Mouse (Mus musculus) midbrain, postnatal 0 days (tissue): Measurements from ENCODE around the gene Bmp8b. TPM values are rescaled to one million over a fixed set of nuclear protein-coding genes. Genes with fewer than 3 reads are reported as not detected.
"Not testable (repeated sequence)": the region's sequence is repeated elsewhere in the genome, so short reads cannot be mapped to it uniquely, and the experiment has no call there.

ENCODE experiments used
- ATAC-seq: fragments of 200-750 bp; cut with Nextera tagmentation; 2 replicates; pipeline ENCODE4 v1.8.0; 2017; ENCODE audit warnings: moderate number of reproducible peaks, mild to moderate bottlenecking, moderate TSS enrichment, moderate library complexity; ENCODE audit not compliant: low FRiP score
- DNase-seq: peaks from one replicate; pipeline ENCODE4 v3.0.0-alpha.2; 2015; ENCODE audit warnings: low spot score
- H3K27ac ChIP-seq: fragments of 300-500 bp; sonication (generic); 2 replicates; pipeline ENCODE4 v1.5.1; 2014; ENCODE audit warnings: low read depth, mild to moderate bottlenecking, low read length, mixed read lengths
- H3K27me3 ChIP-seq: fragments of 300-500 bp; sonication (generic); 2 replicates; pipeline ENCODE4 v1.6.1; 2014; ENCODE audit warnings: low read length, control low read depth, mixed read lengths; ENCODE audit not compliant: insufficient read depth
- H3K36me3 ChIP-seq: fragments of 300-500 bp; sonication (generic); 2 replicates; pipeline ENCODE4 v1.6.1; 2014; ENCODE audit warnings: low read length, control low read depth, mixed read lengths; ENCODE audit not compliant: insufficient read depth
- H3K4me1 ChIP-seq: fragments of 300-500 bp; sonication (generic); 2 replicates; pipeline ENCODE4 v1.6.1; 2014; ENCODE audit warnings: mild to moderate bottlenecking, control low read depth, antibody characterized with exemption, low read length, mixed read lengths; ENCODE audit not compliant: insufficient read depth
- H3K4me2 ChIP-seq: fragments of 300-500 bp; sonication (generic); 2 replicates; pipeline ENCODE4 v1.6.1; 2014; ENCODE audit warnings: low read depth, mild to moderate bottlenecking, low read length, mixed read lengths; ENCODE audit not compliant: poor library complexity, severe bottlenecking
- H3K4me3 ChIP-seq: fragments of 300-500 bp; sonication (generic); 2 replicates; pipeline ENCODE4 v1.5.1; 2014; ENCODE audit warnings: low read depth, mild to moderate bottlenecking, low read length, moderate library complexity
- H3K9ac ChIP-seq: fragments of 300-500 bp; sonication (generic); replicated peaks from 2 replicates; pipeline ENCODE4 v1.6.1; 2014; ENCODE audit warnings: mild to moderate bottlenecking, low read length, moderate library complexity, mixed read lengths; ENCODE audit not compliant: poor library complexity, severe bottlenecking
- H3K9me3 ChIP-seq: fragments of 300-500 bp; sonication (generic); 2 replicates; pipeline ENCODE4 v1.6.1; 2016; ENCODE audit warnings: low read length, control low read depth
- CTCF ChIP-seq: IDR thresholded peaks from 2 replicates; pipeline ENCODE4 v1.5.1; 2016; ENCODE audit warnings: antibody characterized with exemption, mild to moderate bottlenecking
- WGBS: fragments of 180-500 bp; shearing (Covaris S2); extraction: QIAGEN DNeasy Blood & Tissue Kit; methylation state at CpG from one replicate; pipeline ENCODE4 v1.1.7; 2014; 5-methylcytosine and 5-hydroxymethylcytosine counted together
- polyA plus RNA-seq: library from polyadenylated mRNA; unstranded; fragments of >200 nt; fragmentation: Nextera tagmentation; extraction: Ambion mirVana; gene quantifications from 2 replicates; pipeline ENCODE4 v1.2.1, GENCODE M21; 2015
- total RNA-seq: library from RNA; depleted of rRNA; stranded (reverse); fragments of >200 nt; gene quantifications from 2 replicates; pipeline ENCODE4 v1.2.3, GENCODE M21; 2014; rRNA removed

The Bmp8b gene
- total and polyA plus RNA-seq, 2 experiments from 2014 or later = 0.56 to 1.5 TPM

GRCm38 (mm10) chr4:123155840-123156239, 50.9 kb downstream of the Bmp8b start:
- Histone ChIP-seq H3K4me2 (no peak overlapping the region), H3K4me1 (no peaks in the 10 kb centered on the region), H3K4me3 (no peak overlapping the region), H3K36me3 (no peaks in the 10 kb centered on the region), H3K9me3 (no peaks in the 10 kb centered on the region), H3K27me3 (no peaks in the 10 kb centered on the region), H3K9ac (no peak overlapping the region), H3K27ac (no peak overlapping the region)
- DNase-seq (no peak), ATAC-seq (no peak)
- no peak for TF ChIP-seq CTCF

DNA sequence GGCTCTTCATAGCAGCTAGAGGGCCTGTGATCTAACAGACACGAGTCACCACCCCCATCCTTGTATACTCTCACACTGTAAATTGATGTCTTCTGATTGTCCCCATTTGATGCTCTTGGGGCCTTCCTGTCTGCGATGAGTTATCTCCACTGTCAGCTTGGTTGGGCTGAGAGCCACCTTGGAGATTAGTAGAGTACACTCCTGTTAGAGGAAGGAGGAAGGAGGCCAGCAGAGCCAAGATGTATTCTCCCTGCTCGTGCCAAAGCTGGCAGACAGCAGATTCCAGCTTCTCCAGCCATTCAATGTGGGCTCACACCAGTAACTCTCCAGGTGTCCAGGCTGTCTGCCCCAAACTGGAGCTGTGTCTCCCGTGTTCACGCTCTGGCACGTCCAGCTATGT, 55.6 kb downstream of the Bmp8b start:
- no peak overlapping the region for H3K4me2 ChIP-seq
- no peak overlapping the region for H3K4me3 ChIP-seq
- H3K4me1 ChIP-seq = peaks cover 5% of the 10 kb centered on the region; the same call in 1 of the 2 replicates
- no peak overlapping the region for H3K9ac ChIP-seq
- no peak overlapping the region for H3K27ac ChIP-seq
- no peaks in the 10 kb centered on the region for H3K36me3 ChIP-seq
- no peak for TF ChIP-seq CTCF
- DNase-seq (no peak), ATAC-seq (no peak)
- WGBS = 78% methylated on average over 6 of the region's 6 CpGs
- H3K27me3 ChIP-seq = no peaks in the 10 kb centered on the region
- H3K9me3 ChIP-seq = no peaks in the 10 kb centered on the region

GRCm38 (mm10) chr4:123161251-123161650, 56.3 kb downstream of the Bmp8b start:
- WGBS = 89% methylated on average over 3 of the region's 3 CpGs
- not testable (repeated sequence) for H3K36me3 ChIP-seq, DNase-seq, ATAC-seq, H3K9ac ChIP-seq, H3K4me2 ChIP-seq, H3K27me3 ChIP-seq, H3K4me3 ChIP-seq, H3K4me1 ChIP-seq, H3K9me3 ChIP-seq, H3K27ac ChIP-seq

DNA sequence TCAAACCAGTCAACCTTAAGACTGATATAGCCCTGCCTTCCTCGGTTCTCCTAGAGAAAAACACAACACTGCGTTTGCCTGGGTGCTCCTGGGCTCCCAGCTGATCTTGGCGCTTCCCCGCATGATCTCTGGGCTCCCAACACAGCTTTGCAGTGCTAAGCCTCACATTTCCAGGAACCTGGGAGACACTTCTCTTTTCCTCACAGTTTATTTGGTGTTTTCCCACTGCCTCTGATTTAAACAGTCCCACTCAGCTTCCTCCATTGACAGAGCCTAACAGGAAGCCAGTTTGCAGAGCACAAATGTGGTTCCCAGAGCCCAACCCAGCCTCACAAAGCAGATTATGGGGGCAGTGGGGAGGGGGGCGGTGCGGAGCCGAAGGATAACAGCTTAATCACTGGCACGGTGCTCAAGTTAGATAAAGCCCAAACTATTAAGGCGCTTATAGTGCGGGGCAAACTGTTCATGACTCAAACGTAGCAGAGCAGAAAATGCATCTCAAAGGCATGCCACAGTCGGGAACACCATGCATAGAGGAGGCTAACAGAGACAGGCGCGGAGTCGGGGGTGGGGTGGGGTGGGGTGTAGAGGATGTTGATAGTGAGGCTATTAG, 57.4 kb downstream of the Bmp8b start:
- TF ChIP-seq CTCF = no peak
- Histone ChIP-seq H3K27me3 (no peaks in the 10 kb centered on the region), H3K27ac (no peak overlapping the region), H3K9ac (no peak overlapping the region), H3K4me3 (no peak overlapping the region), H3K4me1 (peaks cover 5% of the 10 kb centered on the region; the same call in 1 of the 2 replicates), H3K9me3 (no peaks in the 10 kb centered on the region), H3K36me3 (no peaks in the 10 kb centered on the region), H3K4me2 (peak overlapping the region; percentile 27)
- no peak for DNase-seq
- WGBS = 4% methylated on average over 15 of the region's 15 CpGs
- peak; percentile 56; the same call in 1 of the 2 replicates for ATAC-seq

DNA sequence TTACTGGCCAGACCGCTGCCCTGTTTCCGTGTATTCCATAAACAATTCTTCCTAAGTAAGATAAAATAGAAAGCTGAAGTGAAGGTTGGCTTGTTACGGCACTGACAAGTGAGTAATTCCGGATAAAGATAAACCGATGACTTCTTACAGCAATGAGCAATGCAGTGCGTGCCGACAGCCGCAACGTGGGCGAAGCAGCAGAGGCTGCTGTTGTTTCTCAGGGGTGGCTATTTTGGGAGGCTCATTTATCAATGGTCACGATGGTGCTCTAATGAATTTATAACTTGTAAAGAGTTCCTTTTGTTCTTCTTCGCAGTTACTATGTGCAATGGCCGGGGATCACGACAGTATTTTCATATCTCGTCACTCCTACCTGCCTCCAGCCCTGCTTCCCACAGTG, 59.2 kb downstream of the Bmp8b start:
- no peak overlapping the region for H3K4me2 ChIP-seq

DNA sequence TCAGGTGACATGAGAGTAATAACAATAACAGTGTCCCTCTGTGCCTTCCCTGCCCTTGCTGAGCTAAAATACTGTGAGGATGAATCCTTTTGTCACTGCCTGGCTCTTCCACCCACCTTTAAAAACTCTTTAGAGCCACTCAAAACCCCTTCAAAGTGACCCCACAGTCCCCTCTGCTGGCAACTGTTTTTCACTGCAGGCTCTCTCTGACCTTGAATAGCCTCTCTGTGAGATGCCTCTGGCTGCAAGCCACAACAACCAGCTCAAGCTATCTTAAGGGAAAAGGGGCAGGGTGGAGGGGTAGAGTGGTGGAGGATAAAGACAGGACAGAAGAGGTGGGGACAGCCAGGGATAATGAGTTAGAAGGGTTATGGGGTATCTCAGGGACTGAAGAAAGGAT, 66.8 kb downstream of the Bmp8b start:
- no peak for DNase-seq
- no peaks in the 10 kb centered on the region for H3K36me3 ChIP-seq
- no peak for ATAC-seq
- no peak for TF ChIP-seq CTCF
- no peak overlapping the region for H3K4me2 ChIP-seq
- H3K27ac ChIP-seq = no peak overlapping the region
- 0 out of 2 replicates have a peak, but pooled peaks cover 4% of the 10 kb centered on the region for H3K9me3 ChIP-seq
- H3K9ac ChIP-seq = no peak overlapping the region
- H3K27me3 ChIP-seq = 0 out of 2 replicates have a peak, but pooled peaks cover 10% of the 10 kb centered on the region
- no peak overlapping the region for H3K4me3 ChIP-seq
- no peaks in the 10 kb centered on the region for H3K4me1 ChIP-seq

More for the DNA sequence above, 59.2 kb downstream of the Bmp8b start:
- Histone ChIP-seq H3K4me3 (no peak overlapping the region), H3K4me1 (peaks cover 5% of the 10 kb centered on the region; the same call in 1 of the 2 replicates), H3K9ac (no peak overlapping the region), H3K27me3 (no peaks in the 10 kb centered on the region), H3K27ac (no peak overlapping the region), H3K36me3 (no peaks in the 10 kb centered on the region), H3K9me3 (0 out of 2 replicates have a peak, but pooled peaks cover 1% of the 10 kb centered on the region)
- ATAC-seq = no peak
- no peak for TF ChIP-seq CTCF
- no peak for DNase-seq
- WGBS = 93% methylated on average over 15 of the region's 15 CpGs

Other genes with a start within 250 kb of the Bmp8b start
- 145 and 157 TPM in 2 replicates for gene Cap1, start 219.1 kb upstream of the Bmp8b start, total RNA-seq
- 58.9 and 60.9 TPM in 2 replicates for gene Cap1, start 219.1 kb upstream of the Bmp8b start, polyA plus RNA-seq
- gene Mfsd2a, start 144.0 kb upstream of the Bmp8b start, total RNA-seq = 47.3 and 57.7 TPM in 2 replicates
- 30.3 and 34.6 TPM in 2 replicates for gene Mfsd2a, start 144.0 kb upstream of the Bmp8b start, polyA plus RNA-seq
- 75.7 and 77.3 TPM in 2 replicates for gene Mycl, start 109.5 kb upstream of the Bmp8b start, total RNA-seq
- 37.6 and 42.2 TPM in 2 replicates for gene Mycl, start 109.5 kb upstream of the Bmp8b start, polyA plus RNA-seq
- gene Trit1, start 88.6 kb upstream of the Bmp8b start, total RNA-seq = 16.2 and 19.7 TPM in 2 replicates
- gene Trit1, start 88.6 kb upstream of the Bmp8b start, polyA plus RNA-seq = 17.3 and 18.5 TPM in 2 replicates
- 0.94 and 2.1 TPM in 2 replicates for gene Oxct2b, start 11.1 kb downstream of the Bmp8b start, total RNA-seq
- gene Oxct2b, start 11.1 kb downstream of the Bmp8b start, polyA plus RNA-seq = 0.58 and 0.91 TPM in 2 replicates
- 17.7 and 28.1 TPM in 2 replicates for gene Ppie, start 34.8 kb downstream of the Bmp8b start, total RNA-seq
- 41.7 and 41.9 TPM in 2 replicates for gene Ppie, start 34.8 kb downstream of the Bmp8b start, polyA plus RNA-seq
- gene Hpcal4, start 78.1 kb downstream of the Bmp8b start, total RNA-seq = 53.7 and 64.5 TPM in 2 replicates
- 63.4 and 67.6 TPM in 2 replicates for gene Hpcal4, start 78.1 kb downstream of the Bmp8b start, polyA plus RNA-seq
- gene Nt5c1a, start 96.3 kb downstream of the Bmp8b start, total RNA-seq = 1.9 and 2.4 TPM in 2 replicates
- 0.33 and 0.45 TPM in 2 replicates for gene Nt5c1a, start 96.3 kb downstream of the Bmp8b start, polyA plus RNA-seq
- gene Heyl, start 128.4 kb downstream of the Bmp8b start, total RNA-seq = 2.9 and 5.0 TPM in 2 replicates
- gene Heyl, start 128.4 kb downstream of the Bmp8b start, polyA plus RNA-seq = 4.7 and 5.1 TPM in 2 replicates
- gene Pabpc4, start 157.2 kb downstream of the Bmp8b start, total RNA-seq = 85.4 and 88.6 TPM in 2 replicates
- gene Pabpc4, start 157.2 kb downstream of the Bmp8b start, polyA plus RNA-seq = 23.5 and 25.0 TPM in 2 replicates
- not detected in 2 replicates for gene Oxct2a, start 218.5 kb downstream of the Bmp8b start, total RNA-seq
- 0.17 and 0.21 TPM in 2 replicates for gene Oxct2a, start 218.5 kb downstream of the Bmp8b start, polyA plus RNA-seq
- gene Bmp8a, start 238.1 kb downstream of the Bmp8b start, total RNA-seq = 0.09 and 0.44 TPM in 2 replicates
- 0.23 and 0.58 TPM in 2 replicates for gene Bmp8a, start 238.1 kb downstream of the Bmp8b start, polyA plus RNA-seq